Mouse (Mus musculus): ENCODE data around the gene Mycbp2.

DNA sequence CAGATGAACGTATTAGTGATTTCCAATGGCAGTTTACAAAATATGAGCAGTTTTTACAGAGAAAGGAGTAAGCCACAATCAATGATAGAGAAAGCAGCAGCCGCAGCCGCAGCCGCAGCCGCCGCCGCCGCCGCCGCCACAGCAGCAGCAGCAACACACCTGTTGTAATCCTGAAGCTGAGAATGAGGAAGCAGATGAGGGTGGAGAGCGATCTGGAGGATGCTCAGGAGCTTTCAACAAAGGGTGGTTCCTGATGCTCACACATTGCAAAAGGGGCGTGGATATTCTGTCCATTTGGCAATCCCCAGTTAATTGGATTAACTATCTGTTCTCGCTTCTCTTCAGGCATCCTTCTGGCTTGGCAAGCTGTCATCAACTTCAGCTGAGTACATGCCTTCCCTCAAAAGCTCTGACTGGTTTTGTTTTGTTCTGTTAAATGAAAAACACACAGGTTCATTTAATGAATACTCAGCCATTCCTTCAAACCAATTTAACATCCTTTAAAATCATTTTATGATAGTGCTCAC lies 38.5 kb upstream of the Mycbp2 start:
- no peak for TF ChIP-seq MAFK (IDR thresholded peaks at IDR 0.05; ENCODE audit: insufficient read depth, low read depth, low read length)
- TF ChIP-seq ZNF384 (IDR thresholded peaks at IDR 0.05; ENCODE audit: low read depth, low read length) = no peak
- TF ChIP-seq CHD2 (IDR thresholded peaks at IDR 0.05; ENCODE audit: low read depth, low read length) = no peak
- no peak for TF ChIP-seq HCFC1 (IDR thresholded peaks at IDR 0.05; ENCODE audit: borderline replicate concordance, insufficient read depth, low read length)
